Mouse (Mus musculus) forebrain, embryonic 16.5 days (tissue): ENCODE measurements around the gene Spg11. TPM values are rescaled to one million over a fixed set of nuclear protein-coding genes. Genes with fewer than 3 reads are reported as not detected.

Experiments used
- ATAC-seq: fragments of 200-750 bp; cut with Nextera tagmentation; 2 replicates; pipeline ENCODE4 v1.8.0; 2017; ENCODE audit warnings: mild to moderate bottlenecking, moderate library complexity
- H3K27ac ChIP-seq: fragments of 300-500 bp; sonication (generic); 2 replicates; pipeline ENCODE4 v1.5.1; 2014; ENCODE audit warnings: low read length, control low read depth
- H3K27me3 ChIP-seq: fragments of 300-500 bp; sonication (generic); replicated peaks from 2 replicates; pipeline ENCODE4 v1.6.1; 2014; ENCODE audit warnings: low read length; ENCODE audit not compliant: control insufficient read depth, insufficient read depth
- H3K36me3 ChIP-seq: fragments of 300-500 bp; sonication (generic); 2 replicates; pipeline ENCODE4 v1.6.1; 2014; ENCODE audit not compliant: control insufficient read depth, insufficient read depth
- H3K4me1 ChIP-seq: fragments of 300-500 bp; sonication (generic); replicated peaks from 2 replicates; pipeline ENCODE4 v1.6.1; 2014; ENCODE audit warnings: low read length; ENCODE audit not compliant: control insufficient read depth, insufficient read depth
- H3K4me2 ChIP-seq: fragments of 300-500 bp; sonication (generic); 2 replicates; pipeline ENCODE4 v1.6.1; 2014; ENCODE audit warnings: mild to moderate bottlenecking, low read length, control low read depth
- H3K4me3 ChIP-seq: fragments of 300-500 bp; sonication (generic); replicated peaks from 2 replicates; pipeline ENCODE4 v1.5.1; 2014; ENCODE audit warnings: mild to moderate bottlenecking, low read length, control low read depth
- H3K9ac ChIP-seq: fragments of 300-500 bp; sonication (generic); replicated peaks from 2 replicates; pipeline ENCODE4 v1.6.1; 2014; ENCODE audit warnings: low read depth, low read length, control low read depth
- H3K9me3 ChIP-seq: fragments of 300-500 bp; sonication (generic); 2 replicates; pipeline ENCODE4 v1.6.1; 2016; ENCODE audit warnings: low read length; ENCODE audit not compliant: control insufficient read depth
- WGBS: fragments of 180-500 bp; shearing (Covaris S2); extraction: QIAGEN DNeasy Blood & Tissue Kit; methylation state at CpG from one replicate; pipeline ENCODE4 v1.1.7; 2014; 5-methylcytosine and 5-hydroxymethylcytosine counted together
- polyA plus RNA-seq: library from polyadenylated mRNA; unstranded; fragments of >200 nt; fragmentation: Nextera tagmentation; extraction: Ambion mirVana; gene quantifications from 2 replicates; pipeline ENCODE4 v1.2.1, GENCODE M21; 2015

The Spg11 gene
- polyA plus RNA-seq, result 8.6 and 8.8 TPM in 2 replicates

DNA sequence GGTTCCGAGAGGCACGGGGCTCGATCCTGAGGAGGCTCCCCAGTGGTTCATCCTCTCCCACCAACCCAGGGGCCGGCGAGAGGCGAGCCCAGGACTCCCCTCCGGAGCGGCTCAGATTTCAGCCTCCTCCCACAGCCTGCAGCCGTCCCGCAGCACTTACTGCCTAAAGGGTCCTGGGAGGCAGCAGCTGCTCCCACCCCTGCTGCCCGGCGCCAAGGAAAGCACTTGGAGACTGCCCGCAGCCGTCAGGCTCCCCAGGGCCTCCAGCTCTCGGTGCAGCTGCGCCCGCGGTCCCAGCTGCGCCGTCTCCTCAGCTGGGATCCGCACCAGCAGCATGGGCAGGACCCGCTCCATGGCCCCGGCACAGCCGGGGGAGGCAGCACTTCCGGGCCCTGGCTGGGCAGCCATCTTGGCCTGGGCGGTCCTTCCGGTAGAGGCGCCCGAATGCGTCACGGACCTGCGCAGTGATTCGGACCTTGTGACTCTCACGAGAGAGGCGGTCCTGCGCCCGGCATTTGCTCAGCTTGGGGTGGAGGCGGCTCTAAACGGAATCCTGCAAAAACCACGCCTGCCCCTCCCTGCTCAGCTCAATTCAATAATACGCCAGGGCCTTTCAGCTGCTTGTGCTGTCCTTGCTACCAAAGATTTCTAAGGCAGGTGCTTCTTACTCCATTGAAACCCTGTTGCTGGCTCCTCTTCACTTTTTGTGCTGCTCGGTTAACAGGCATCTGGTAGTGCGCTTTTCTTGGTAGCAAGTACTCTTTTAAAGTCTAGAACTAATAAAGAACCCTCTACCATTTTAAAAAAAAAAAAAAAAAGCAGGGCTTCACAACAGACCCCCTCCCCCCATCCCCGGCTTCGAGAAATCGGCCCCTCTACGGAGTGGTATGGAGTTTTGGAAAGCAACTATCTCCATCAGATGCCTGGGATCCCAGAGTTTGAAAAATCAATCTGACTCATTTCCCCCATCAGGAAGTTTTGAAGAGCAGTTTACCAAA is at the start of gene Spg11:
Spg11 (minus strand) TSS at position 426 of the 998 bp plus-strand sequence.
- Histone ChIP-seq H3K9ac (peak within 1 kb of the TSS; percentile 93), H3K9me3 (no peaks in the 10 kb centered on the region), H3K4me3 (peak within 1 kb of the TSS; percentile 99), H3K36me3 (0 out of 2 replicates have a peak, but pooled peaks cover 2% of the 10 kb centered on the region), H3K27ac (peak within 1 kb of the TSS; percentile 98), H3K4me2 (peak within 1 kb of the TSS; percentile 76), H3K4me1 (peaks cover 9% of the 10 kb centered on the region), H3K27me3 (no peaks in the 10 kb centered on the region)
- under 1% methylated on average over 47 of the region's 47 CpGs for WGBS
- peak; percentile 99 for ATAC-seq

DNA sequence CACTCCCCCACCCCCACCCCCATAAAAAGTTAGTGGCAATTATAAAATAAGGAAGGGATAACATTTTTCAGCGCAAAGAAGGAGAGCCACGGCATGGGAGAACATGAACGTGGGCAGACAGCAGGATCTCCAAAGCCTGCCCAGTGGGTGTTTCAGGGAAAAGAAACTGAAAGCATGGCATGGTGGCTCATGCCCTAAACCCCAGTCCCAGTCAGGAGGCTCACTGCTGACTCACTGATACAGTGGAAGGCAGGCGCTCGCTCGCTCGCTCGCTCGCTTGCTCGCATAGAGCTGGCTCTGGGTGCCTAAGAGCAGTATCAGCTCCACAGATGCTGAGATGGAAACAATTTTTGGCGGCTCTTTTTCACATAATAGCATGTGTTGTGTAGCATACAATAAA is 46.1 kb upstream of the Spg11 start:
- ATAC-seq, result no peak
- Histone ChIP-seq H3K4me2 (no peak overlapping the region), H3K36me3 (no peaks in the 10 kb centered on the region), H3K4me1 (no peaks in the 10 kb centered on the region), H3K9me3 (no peaks in the 10 kb centered on the region), H3K4me3 (no peak overlapping the region), H3K27ac (no peak overlapping the region), H3K27me3 (no peaks in the 10 kb centered on the region), H3K9ac (no peak overlapping the region)
- WGBS, result 90% methylated on average over 11 of the region's 11 CpGs

DNA sequence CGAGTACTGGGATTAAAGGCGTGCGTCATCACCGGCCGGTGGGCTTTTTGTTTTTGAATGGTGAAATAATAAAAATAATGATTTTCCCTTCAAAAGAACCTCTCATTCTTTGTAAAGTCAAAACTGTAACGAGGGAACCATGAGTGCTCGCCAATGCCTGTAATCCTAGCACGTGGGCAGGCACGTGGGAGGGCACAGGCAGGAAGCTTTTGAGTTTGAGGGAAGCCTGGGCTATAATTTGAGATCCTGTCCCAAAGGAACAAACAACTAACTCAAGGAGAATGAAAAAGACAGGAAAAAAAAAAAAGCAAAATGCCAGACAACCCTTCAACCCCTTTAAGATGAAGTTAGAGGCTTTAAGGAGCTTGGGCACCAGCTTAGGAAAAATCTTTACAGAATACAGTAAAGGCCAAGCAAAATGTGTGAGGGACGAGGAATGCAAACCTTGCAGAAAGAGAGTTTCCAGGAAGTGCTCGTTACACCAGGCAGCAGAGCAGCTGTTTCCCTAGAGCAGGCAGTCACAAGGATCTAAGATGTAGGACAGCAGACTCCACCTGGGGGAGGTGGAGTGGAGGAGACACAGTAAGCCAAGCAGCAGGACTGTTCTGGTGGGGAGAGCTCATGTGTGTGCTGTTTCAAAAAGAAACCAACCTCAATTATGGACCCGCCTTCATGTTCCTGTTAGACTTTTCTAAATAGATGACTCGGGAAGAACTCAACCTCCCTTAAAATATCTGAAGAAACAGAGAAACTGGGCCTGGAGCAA is 45.4 kb upstream of the Spg11 start:
- H3K9ac ChIP-seq, result no peak overlapping the region
- 72% methylated on average over 13 of the region's 13 CpGs for WGBS
- H3K9me3 ChIP-seq, result no peaks in the 10 kb centered on the region
- H3K4me1 ChIP-seq, result no peaks in the 10 kb centered on the region
- no peaks in the 10 kb centered on the region for H3K27me3 ChIP-seq
- H3K4me2 ChIP-seq, result no peak overlapping the region
- H3K4me3 ChIP-seq, result no peak overlapping the region
- H3K27ac ChIP-seq, result no peak overlapping the region
- no peaks in the 10 kb centered on the region for H3K36me3 ChIP-seq
- ATAC-seq, result no peak

DNA sequence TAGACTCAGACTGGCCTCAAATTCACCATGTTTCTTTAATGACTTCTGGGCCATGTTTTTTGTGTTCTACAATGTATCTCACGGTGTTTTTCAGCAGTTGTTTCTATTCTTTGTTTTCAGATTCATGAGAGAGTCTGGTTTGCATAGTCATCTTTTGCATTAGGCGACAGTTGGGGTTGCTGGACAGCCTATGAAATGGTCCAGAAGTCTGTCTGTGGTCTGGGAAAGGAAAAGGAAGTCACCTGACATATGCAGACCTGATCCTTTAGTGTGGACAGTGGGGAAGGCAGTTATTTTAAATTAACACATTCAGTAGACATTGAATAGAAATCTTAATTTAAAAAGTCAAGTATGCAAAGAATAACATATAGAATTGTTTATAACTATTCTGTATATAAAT is 44.3 kb upstream of the Spg11 start:
- Histone ChIP-seq H3K27ac (no peak overlapping the region), H3K4me1 (no peaks in the 10 kb centered on the region), H3K27me3 (no peaks in the 10 kb centered on the region), H3K4me3 (no peak overlapping the region), H3K9ac (no peak overlapping the region), H3K36me3 (no peaks in the 10 kb centered on the region), H3K4me2 (no peak overlapping the region), H3K9me3 (no peaks in the 10 kb centered on the region)
- 83% methylated on average over 2 of the region's 2 CpGs for WGBS
- no peak for ATAC-seq

DNA sequence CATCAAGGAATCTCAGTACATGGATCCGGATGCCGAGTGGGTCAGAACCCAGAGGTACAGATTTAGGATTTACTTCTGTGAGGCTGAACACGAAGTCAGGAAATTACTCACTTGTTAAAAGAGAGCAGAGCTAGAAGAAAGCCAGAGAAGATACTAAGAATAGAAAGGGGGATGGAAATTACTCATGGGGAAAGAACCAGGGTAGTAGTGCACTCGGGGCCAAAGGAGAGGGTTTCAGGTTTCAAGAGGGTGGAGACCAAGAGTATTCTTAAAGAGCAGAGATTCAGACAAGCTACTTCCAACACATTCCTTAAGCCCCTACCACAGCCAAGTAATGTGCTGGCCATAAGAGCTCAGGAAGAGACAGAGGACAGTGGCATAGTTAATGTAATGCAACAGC is 43.4 kb upstream of the Spg11 start:
- ATAC-seq, result no peak
- Histone ChIP-seq H3K36me3 (no peaks in the 10 kb centered on the region), H3K27me3 (no peaks in the 10 kb centered on the region), H3K9me3 (no peaks in the 10 kb centered on the region), H3K4me3 (no peak overlapping the region), H3K9ac (no peak overlapping the region), H3K4me2 (no peak overlapping the region), H3K27ac (no peak overlapping the region), H3K4me1 (no peaks in the 10 kb centered on the region)
- 33% methylated on average over 4 of the region's 4 CpGs for WGBS

DNA sequence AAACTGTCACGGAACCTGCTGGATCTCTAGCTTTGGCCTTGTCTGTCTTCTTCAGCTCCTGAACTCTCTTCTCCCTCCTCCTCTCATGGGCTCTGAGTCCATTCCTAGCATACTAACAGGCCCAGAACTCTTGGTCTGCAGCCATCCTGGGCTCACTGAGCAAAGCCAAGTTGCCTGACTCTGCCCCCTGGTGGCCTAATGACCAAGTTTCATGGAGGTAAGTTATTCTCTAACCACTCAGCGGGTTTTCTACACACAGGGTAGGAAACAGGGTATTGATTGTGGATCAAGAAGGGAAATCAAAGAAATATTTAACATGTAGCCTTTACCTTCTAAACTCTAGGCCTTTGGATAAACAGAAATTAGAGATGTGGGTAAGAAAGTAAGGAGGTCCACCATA is 42.5 kb upstream of the Spg11 start, which contains the start of gene Trim69:
Trim69 (plus strand) TSS at position 21 of the 400 bp plus-strand sequence.
- Histone ChIP-seq H3K4me2 (no peak within 1 kb of the TSS), H3K4me1 (no peaks in the 10 kb centered on the region), H3K27ac (no peak within 1 kb of the TSS), H3K4me3 (no peak within 1 kb of the TSS), H3K27me3 (no peaks in the 10 kb centered on the region), H3K36me3 (no peaks in the 10 kb centered on the region), H3K9ac (no peak within 1 kb of the TSS), H3K9me3 (no peaks in the 10 kb centered on the region)
- WGBS, result 39% methylated on average over 2 of the region's 2 CpGs
- ATAC-seq, result peak; percentile 73

DNA sequence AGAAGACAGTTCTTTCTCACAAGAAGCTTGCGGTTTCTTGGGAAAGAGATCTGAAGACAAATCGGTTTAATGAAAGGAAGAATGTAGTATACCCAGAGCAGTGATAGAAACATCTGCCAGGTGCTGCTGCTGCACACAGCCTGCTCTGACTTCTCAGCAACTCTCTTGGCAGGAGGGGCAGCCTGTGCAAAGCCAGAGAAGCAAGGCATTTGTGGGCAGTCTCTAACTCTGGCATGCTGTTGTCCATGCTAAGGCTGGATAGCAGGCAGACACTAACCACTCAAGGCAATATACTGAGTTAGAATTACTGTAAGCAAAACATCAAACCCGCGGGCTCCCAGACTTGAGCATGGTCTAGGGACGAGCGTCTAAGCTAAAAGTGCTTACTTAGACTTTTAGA is 41.5 kb upstream of the Spg11 start:
- no peaks in the 10 kb centered on the region for H3K36me3 ChIP-seq
- no peaks in the 10 kb centered on the region for H3K27me3 ChIP-seq
- WGBS, result 91% methylated on average over 6 of the region's 6 CpGs
- H3K27ac ChIP-seq, result no peak overlapping the region
- no peak for ATAC-seq
- H3K4me2 ChIP-seq, result no peak overlapping the region
- no peak overlapping the region for H3K9ac ChIP-seq
- H3K4me3 ChIP-seq, result no peak overlapping the region
- no peaks in the 10 kb centered on the region for H3K4me1 ChIP-seq
- H3K9me3 ChIP-seq, result no peaks in the 10 kb centered on the region

DNA sequence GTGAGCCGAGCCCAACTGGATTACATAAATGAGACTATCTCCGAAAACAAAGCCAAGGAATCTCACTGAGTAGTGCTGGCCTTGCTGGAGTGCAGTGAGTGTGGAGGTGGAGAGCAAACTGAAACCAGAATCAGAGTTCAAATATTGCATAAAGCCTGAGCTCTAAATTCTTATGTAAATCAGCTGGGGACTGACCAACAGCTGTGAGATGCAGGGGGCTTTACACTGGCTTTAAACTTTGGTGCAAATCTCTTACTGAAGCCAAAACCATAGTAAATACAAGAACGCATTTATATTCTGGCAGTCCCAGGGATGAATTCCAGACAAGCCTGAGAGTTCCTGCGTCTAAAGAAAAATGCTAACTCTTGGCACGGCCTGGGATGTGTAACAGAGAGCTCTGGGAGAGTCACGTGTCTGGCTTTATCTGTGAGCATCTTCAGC is 40.2 kb upstream of the Spg11 start:
- Histone ChIP-seq H3K4me3 (no peak overlapping the region), H3K9me3 (no peaks in the 10 kb centered on the region), H3K4me2 (no peak overlapping the region), H3K27me3 (no peaks in the 10 kb centered on the region), H3K4me1 (no peaks in the 10 kb centered on the region), H3K9ac (no peak overlapping the region), H3K36me3 (no peaks in the 10 kb centered on the region), H3K27ac (no peak overlapping the region)
- 50% methylated on average over 6 of the region's 6 CpGs for WGBS
- no peak for ATAC-seq

DNA sequence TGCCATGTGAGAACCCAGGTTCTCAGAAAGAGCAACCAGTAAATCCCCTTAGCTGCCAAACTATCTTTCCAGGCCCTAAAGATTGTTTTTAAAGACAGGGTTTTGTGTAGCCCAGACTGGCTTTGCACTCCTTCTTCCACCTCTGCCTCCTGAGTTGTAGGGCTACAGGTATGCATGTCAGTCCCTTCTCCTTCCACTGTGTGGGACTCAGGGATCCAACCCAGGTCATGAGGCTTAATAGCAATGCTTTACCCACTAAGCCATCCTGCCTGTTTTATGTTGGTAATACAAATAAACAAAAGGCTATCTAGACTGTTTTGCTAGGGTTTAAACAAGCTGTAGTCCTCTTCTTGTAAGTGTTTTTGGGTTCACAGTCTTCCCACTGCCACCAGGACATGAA is 39.4 kb upstream of the Spg11 start:
- Histone ChIP-seq H3K4me1 (no peaks in the 10 kb centered on the region), H3K9ac (no peak overlapping the region), H3K4me3 (no peak overlapping the region), H3K36me3 (no peaks in the 10 kb centered on the region), H3K9me3 (no peaks in the 10 kb centered on the region), H3K4me2 (no peak overlapping the region), H3K27ac (no peak overlapping the region), H3K27me3 (no peaks in the 10 kb centered on the region)
- ATAC-seq, result no peak
